Mouse (Mus musculus) urinary bladder, postnatal 14 days (tissue): ENCODE measurements around the gene Slco4c1.

ENCODE experiments used
- DNase-seq: peaks from one replicate; pipeline ENCODE4 v3.0.0; 2021; ENCODE audit warnings: low spot score

Slco4c1 gene

GRCm38 (mm10) chr1:96871528-96872360 lies at the start of gene Slco4c1:
Gene Slco4c1 (minus strand): TSS chr1:96872171.
- DNase-seq = peak; percentile 55

- no peak for DNase-seq
Observed at GRCm38 (mm10) chr1:96917333-96917732, 45.4 kb upstream of the Slco4c1 start.

DNA sequence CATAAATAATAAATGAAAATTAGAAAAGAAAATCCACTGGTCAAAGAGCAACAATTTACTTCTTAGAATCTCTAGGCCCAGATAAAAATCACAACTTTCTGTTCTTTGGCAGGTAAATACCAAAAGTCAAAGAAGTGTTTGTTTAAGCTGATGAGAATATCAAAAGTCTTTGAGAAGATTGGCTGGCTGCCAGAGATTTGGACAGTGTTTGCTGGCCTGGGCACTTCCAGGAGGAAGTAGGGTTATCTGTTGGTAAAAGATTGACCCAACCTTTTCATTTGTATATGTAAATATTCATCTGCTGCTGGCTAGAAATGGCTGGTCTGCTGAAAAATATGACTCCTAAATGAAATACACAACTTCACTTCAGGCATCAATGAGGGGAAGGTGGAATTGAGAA lies 11.8 kb upstream of the Slco4c1 start:
- DNase-seq = peak; percentile 31

- DNase-seq = no peak
Observed at GRCm38 (mm10) chr1:96878572-96878971, 6.6 kb upstream of the Slco4c1 start.

- DNase-seq = no peak
Observed at GRCm38 (mm10) chr1:96876076-96876475, 4.1 kb upstream of the Slco4c1 start.

DNA sequence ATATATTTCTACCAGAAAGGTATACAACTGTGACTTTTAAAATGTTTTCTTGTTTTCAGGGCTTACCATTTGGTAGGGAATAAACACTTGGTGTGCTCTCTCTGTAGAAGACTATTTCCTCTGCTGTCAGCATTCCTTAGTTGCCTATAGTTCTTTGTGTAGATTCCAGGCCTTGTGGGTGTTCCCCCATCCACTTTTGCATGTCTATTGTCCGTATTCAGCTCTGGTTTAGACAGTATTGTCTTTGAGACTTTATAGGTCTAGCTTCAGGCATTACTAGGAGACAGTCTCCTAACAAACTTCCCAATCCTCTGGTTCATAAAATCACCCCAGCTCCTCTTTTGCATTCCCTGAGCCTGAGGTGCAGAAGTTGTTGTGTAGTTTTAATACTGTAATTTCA lies 2.7 kb upstream of the Slco4c1 start:
- DNase-seq = no peak

GRCm38 (mm10) chr1:96872361-96872693 lies 356 bp upstream of the Slco4c1 start:
- no peak for DNase-seq

DNA sequence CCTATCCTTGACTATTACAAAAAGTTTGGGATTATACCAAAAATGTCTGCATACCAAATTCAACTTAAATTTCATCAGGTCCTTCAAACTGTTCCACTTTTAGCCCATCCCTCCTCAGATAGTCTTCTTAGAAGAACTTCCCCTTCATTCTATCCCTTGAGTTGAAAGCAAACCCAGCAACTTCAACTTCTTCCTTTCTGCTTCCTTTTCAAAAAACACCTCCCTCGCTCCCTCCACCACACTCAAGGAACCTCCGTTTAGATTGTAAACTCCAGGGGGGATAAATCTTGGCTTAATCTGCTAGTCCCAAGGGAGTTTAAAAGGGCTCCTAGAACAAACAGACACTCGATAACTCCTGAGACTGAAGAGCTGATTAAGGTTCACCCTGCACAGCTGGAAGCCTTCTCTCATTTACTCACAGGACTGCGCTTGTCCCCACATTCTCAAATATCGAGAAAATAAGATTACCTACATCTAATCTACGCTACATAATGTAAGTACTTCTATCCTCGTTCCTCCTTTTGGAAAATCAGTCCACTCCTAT lies 1.1 kb downstream of the Slco4c1 start:
- DNase-seq = no peak

DNA sequence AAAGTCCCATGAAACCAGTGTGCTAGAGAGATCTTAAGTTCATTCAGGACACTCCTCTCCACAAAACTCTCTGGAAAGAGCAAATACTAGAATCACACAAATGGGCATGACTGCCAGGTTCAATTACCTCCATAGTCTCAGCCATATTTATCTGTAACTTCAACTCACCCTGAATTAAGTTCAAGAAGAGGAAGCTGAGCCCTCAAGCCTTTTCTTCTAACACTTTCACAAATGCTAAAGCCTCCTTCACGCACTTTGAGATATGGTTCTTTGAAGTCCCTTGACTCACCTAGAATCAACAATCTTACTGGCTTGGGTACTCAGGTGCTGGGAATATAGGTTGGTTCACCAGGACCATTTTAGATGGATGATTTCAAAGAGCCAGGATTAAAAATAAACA lies 3.2 kb downstream of the Slco4c1 start:
- DNase-seq = no peak

GRCm38 (mm10) chr1:96866002-96866401 lies 6.0 kb downstream of the Slco4c1 start:
- DNase-seq = no peak

GRCm38 (mm10) chr1:96864120-96864519 lies 7.9 kb downstream of the Slco4c1 start:
- DNase-seq = no peak

DNA sequence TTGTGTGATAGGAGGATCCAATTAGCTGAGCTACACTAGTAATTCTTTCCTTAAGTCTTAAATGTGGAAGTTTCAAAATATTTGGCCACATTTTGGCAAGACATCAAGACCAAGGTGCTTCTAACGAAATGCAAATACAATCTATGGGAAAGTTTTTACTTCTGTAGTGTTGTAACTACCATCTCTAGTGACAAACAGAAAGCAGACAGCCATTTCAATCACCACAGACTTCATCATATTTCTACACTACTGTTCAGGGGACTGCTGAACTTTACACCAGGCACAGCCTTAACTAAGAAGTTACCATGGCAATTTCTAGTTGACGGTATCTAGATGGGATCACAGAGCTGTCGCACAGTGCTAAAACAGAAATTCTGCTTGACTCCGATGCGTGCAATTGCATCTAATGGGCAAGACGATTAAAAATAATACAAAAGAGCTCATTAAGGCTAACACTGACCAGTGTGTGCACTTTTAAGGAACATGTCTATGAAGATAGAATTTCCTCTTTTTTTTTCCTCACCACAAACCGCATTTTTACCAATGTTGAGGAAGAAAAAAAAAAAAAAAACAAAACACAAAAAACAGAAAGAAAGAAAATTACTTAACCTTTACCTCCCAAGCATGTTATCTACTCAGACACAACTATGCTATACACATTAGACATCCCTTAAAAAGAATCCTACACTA lies 11.8 kb downstream of the Slco4c1 start:
- DNase-seq = no peak

GRCm38 (mm10) chr1:96853541-96853940 lies 18.4 kb downstream of the Slco4c1 start:
- no peak for DNase-seq

DNA sequence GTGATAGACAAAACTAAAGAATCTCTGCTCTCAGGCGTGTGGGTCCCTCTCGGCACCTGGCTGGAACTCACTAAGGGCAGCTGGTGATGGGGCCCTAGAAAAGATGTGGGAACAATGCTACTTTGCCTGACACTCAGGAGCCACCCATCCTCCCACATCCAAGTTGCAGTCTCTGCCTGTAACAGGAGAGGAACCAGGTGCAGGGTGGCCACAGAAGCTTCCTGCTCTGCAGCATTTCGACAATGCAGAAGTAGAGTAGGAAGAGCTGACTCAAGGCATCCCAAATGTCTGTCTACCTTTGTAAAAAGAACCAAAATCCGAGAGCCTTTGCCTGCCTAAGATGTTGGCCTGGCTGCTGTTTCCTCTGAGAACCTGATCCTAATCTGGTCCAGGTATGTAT lies 22.9 kb downstream of the Slco4c1 start:
- DNase-seq = no peak

GRCm38 (mm10) chr1:96848606-96849005 lies 23.4 kb downstream of the Slco4c1 start:
- no peak for DNase-seq

- DNase-seq = no peak
Observed at GRCm38 (mm10) chr1:96846727-96847126, 25.2 kb downstream of the Slco4c1 start.

DNA sequence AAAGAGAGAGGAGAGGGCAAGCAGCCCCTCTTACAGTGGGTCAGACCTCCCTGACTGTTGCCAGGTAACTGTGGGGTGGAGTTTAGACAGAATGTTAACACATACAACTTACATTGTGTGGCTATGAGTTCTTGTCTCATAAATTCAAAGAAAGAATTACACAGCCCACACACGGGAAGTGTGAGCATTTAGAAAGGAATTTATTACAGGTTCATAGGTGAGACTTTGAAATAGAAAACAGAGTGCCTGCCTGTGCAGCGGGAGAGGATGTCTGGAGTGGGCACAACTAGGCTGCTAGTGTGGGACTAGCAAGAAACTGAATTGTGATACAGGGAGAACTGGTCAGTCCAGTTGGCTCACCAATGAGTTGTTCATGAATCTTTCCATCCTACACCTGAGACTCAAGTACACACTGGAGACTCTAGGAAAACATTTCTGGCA lies 66.7 kb downstream of the Slco4c1 start:
- DNase-seq = no peak

GRCm38 (mm10) chr1:96801595-96801994 lies 70.4 kb downstream of the Slco4c1 start:
- no peak for DNase-seq

DNA sequence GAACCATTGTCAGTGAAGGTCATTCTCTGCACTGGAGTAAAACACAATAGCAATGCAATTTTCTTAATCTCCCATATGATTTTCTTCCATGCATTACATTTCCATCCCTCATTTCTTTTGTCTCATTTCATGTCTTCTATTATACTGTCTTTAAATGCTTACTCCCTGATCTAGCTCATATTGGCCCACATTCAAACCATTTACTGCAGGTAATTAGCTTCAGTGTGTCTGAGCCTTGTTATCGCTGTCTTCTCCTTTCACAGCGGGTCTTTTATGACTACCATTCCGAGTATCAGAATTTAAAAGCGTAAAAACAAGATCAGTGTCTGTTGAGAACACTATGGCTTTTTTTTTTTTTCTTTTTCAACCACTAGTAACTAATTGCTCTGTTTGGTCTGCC lies 77.3 kb downstream of the Slco4c1 start:
- no peak for DNase-seq

DNA sequence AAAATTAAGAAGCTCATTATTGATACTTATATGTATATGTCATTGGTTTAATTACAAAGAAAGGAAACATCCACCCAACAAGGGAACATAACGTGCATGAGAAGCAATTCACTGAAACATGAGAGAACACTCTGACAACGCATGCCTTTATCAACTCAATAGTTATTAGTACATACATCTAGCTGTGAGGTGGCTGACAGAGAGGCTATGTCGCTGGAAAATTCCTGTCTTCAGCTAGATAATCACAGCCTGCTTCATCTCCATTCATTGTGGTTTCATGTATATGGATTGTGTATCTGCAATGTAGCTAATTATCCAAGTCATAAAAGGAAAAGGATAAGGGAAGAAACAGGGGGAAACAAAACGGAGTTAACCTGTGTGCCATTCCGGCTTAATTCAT lies 77.7 kb downstream of the Slco4c1 start:
- DNase-seq = no peak

- no peak for DNase-seq
Observed at GRCm38 (mm10) chr1:96789268-96789667, 82.7 kb downstream of the Slco4c1 start.

DNA sequence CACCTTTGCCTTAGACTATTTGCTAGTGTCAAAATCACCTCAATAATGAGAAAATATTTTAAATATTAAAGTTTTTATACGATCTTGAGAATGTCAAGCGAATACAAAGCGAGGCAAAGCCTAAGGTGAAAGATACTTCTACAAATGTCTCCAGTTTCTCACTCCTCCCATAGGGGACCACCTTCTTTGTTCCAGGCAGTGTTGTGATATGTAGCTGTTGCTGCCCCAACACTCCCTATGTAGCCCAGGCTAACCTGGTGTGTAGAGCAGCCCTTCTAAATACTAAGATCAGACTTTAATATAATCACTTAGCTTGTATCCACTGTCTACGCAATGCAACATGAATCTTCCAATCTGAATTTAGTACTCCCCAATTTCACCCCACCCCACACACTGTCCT lies 97.8 kb downstream of the Slco4c1 start:
- DNase-seq = no peak

- no peak for DNase-seq
Observed at GRCm38 (mm10) chr1:96773712-96774111, 98.3 kb downstream of the Slco4c1 start.
